Mouse (Mus musculus): ENCODE data around the gene Kdm4a.

The Kdm4a gene

DNA sequence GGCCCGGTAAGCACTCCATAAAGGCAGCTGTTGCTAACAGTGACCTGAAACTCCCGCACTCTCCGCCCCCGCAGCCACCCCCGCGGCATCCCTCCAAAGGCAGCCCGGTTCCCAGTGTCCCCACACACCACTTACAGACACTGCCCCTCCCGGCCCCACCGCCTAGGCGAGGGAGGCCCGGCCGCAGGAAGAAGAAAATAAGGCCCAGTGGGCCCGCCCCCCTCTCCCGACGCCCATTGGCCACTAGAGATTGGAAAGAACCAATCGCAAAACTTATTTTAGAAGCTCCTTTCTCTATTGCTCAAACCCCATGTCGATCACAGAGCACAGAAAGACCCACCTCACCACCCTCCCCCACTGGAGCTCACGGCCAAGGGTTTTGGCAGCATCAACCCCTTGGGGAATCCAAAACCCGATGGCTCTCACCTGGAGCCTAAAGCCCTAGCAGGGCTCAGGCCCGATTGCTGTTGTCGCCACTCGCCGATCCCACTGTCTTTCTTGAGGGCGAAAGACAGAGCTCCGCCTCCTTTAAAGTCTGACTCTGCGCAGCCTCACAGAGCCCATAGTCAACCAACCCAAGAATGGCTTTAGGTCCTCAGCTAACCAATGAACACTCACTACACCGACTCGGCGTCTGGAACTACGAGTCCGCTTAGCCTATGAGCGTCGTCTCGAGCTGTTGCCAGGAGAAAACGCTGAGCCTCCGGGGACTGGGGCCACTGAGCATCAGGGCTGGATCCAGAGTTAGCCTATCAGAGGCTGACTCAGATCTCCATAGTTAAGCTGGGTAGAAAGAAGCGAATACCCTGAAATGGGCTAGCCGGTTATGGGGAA lies at the start of gene Kdm4a:
TSS of gene Kdm4a (minus strand) at position 577 of the 834 bp plus-strand sequence.
- DNase-seq (ENCODE audit: low spot score) = peak; percentile 98

DNA sequence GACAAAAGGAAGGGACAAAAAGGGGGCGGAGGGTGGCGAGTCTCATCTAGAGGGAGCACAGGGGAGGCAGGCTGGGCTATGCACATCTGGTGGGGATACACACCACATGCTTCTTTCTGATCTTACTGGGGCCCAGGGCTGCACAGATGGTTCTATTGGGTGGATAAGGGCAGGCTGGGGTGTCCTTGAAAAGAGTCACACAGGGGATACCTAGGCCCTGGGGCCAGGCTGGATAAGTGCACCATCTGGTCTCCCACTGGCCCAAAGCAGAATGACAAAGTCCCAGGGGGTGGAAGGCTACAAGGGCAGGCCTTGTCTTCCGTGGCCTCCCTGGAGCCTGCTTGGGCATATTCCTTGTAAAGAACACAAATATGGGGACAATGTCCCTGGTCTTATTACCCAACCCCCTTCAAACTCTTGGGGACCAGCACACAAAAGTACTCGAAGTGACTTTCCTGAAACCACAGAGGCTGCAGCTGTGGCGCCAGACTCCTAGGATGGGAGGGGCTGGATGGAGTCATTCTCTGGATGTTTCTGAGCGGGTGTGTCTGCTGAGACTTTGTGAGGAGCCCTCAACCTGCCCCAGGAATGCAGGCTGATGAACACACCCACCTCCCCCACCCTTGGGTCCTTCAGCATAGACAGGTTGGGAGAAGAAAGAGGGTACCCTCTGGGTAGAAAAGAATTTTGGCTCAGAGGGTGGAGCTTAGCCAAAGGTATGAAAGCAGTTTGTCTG lies 49.4 kb upstream of the Kdm4a start:
- no peak for DNase-seq (ENCODE audit: low spot score)

DNA sequence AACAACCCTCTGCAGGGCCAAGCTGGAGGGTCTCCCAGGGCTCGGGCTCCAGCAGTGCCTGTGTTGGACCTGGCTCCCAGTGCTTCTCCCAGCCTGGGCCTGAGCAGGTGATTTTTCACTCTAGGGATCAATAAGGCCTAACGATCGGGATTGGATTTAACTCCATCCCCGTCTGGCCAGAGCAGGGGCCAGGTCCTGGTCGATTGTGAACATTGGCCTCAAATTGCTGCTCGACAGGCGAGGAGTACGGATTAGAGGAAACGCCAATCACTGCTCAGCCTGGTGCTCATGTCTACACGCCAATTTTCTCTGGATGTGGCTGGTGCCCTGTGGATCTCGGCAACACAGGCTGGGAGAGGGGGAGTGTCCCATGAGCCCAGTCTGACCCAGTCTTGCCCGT lies 47.6 kb upstream of the Kdm4a start:
- DNase-seq (ENCODE audit: low spot score) = no peak

DNA sequence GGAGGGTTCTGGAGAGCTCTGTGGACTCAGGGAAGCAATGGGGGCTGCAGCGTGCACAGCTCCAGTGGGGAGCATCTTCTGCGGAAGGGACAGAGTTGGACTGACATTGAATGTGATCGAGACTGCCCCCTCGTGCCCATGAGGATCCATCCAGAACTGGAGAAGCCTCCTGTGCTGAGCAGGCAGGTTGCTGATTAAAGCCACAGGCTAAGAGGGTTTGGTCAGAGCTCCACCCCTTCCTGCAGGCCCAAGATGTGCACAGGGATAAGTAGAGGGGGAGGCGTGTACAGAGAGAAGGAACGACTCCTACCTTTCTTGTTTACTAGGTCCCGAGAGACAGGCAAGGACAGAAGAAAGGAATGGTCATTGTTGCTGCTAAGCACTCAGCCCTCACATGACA lies 41.4 kb upstream of the Kdm4a start:
- no peak for DNase-seq (ENCODE audit: low spot score)

DNA sequence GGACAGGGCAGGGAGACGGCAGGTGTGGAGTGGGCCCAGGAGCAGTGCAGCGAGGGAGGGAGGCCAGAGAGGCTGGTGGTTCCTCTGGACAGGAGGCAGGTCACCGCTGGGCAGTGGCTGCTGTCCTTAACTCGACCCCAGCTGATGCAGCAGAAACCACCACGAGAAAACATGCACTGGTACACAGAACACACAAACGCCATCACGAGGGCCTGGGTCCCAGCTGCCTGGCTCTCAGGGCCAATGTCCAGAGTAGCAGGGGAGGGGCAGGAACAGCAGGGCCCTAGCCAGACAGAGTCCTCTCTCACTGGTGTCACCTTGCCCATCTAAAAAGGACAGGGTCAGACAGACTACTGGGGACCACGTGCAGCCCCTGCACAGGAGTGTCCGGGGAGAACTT lies 40.9 kb upstream of the Kdm4a start:
- DNase-seq (ENCODE audit: low spot score) = no peak

DNA sequence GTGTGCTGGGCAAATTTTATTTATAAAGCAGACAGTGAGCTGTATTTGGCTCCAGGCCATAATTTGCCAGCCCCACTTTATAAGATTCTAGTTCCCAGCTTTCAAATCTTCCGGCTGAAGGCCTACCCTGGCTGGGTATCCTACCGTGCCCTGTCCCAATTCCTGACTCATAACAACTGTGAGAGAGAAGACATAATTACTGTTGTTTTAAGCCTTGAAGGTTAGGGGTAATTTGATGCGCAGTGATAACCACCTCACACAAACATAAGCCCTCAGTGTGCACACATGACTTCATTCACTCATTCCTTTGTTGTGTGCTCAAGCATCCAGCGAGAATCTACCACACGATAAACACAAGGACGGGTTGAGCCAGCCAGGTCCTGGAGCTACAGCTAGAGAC lies 39.6 kb upstream of the Kdm4a start:
- no peak for DNase-seq (ENCODE audit: low spot score)

DNA sequence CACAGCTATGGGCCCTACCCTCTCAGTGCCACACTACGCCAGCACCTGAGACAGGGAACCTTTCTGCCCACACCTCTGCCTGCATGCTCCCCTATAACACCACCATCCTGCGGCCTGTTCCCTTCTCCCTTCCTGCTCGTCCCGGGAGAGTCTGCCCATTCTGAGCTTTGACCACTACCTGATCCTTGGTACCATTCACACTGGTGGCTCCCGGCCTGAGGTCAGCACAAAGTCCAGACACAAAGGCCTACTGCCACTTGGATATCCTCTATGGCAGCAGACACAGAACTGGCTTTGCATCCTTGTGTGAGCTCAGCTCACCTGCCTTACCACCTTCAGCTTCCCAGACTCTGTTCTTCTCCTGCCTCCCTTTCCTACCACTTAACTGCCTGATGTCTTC lies 38.7 kb upstream of the Kdm4a start:
- DNase-seq (ENCODE audit: low spot score) = no peak

DNA sequence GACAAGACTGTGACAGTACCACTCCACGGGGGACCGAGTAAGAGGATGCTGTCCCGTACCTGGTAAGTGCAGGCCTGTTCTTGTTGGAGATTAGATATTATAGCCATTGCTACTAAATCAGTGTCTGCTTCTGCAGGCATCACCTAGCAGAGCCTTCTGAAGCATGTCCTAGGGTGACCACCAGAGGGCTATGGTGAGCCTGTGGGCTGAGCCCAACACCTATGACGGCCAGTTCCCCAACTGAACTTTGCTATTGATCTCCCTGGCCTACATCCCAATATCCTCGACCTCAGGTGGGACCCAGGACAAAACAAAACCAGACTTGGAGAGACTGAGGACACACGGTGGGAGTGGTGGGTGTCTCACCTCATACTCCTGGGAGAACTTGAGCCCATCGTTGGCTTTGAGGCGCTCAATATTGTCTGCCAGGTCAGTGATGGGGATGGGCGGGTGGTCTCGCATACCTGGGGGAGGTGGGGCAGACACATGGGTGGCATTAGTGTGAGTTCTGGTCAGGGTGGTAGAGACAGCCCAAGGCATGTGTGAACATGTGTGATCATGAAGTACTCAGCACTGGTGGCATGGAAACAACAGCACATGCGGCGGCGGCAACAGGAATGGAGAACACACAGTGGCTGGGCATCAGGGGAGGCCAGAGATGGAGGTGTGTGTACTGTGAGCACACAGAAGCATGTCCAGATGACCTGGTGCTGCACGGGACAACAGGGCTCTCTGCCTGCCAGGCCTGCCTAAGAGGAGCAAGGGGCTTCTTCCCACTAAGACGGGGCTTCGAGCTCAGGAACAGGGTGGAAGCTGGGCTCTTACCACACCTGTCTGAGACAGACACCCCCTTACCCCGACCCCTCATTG lies 37.1 kb upstream of the Kdm4a start:
- DNase-seq (ENCODE audit: low spot score) = peak; percentile 38

DNA sequence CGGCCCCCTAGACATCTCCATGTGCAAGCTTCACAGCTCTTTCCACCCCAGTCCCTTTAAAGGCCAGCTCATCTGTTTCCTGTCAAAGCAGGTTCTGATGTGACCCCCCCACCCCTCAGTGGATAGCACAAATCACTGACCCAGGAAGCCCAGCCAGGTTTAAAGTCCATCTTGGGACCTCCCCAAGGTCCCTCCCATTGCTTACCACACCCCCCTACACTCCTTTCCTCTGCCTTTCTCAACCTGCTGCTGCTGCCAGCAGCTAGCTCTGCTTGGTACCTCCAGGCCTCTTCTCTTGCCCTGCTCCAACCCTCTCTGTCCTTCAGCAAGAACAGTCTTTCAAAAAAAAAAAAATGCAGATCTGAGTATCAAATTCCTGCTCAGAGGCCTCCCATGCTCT lies 35.0 kb upstream of the Kdm4a start:
- DNase-seq (ENCODE audit: low spot score) = no peak

DNA sequence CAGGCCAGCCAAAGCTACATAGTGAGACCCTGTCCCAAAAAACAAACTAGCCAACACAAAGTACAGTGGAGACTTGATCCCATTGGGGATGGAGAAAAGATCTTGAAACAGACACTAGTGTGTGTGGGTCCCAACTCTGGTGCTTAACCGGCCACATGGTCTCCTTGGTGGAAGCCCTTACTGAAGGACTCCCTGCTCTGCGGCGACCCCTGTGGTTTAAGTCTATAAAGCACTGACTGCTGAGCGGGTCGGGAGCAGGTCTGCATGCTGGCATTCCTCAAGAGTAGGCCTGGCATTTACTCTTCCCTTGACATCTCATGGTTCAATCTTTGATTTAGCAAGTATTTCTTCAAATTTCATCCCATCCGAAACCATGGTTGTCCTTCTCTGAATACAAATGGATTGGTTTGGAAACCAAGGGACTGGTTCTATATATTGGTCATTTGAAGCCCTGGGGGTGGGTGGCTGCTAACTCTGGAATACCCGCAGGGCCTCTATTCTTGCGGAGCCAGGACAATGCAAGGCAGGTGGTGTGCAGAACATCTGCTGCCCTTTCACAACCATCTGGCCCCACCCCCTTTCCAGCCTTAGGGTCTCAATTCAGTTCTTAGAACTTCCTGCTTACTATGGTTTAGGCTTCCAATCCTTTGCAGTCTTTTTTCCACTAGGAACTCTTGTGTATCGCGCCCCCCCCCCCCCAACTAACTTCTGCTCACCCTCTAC lies 27.2 kb upstream of the Kdm4a start:
- no peak for DNase-seq (ENCODE audit: low spot score)

DNA sequence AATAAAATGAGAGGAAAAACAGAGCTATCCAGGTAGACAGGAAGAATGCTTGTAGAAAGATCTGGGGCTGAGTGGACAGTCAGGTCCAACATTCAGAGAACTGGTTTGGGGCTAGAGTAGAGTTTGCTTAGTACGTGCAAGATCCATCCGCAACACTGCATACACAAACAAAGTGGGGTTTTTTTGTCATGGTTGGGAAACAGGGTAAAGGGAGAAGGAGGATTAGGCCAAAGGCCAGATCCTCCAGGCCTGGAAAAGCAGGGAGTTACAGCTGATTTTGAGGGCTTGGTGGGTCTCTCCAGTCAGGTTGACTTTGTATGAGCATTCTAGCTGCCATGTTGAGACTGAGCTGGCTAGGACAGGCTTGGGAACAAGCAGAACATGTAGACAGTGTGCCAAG lies 26.1 kb upstream of the Kdm4a start:
- peak; percentile 67 for DNase-seq (ENCODE audit: low spot score)

DNA sequence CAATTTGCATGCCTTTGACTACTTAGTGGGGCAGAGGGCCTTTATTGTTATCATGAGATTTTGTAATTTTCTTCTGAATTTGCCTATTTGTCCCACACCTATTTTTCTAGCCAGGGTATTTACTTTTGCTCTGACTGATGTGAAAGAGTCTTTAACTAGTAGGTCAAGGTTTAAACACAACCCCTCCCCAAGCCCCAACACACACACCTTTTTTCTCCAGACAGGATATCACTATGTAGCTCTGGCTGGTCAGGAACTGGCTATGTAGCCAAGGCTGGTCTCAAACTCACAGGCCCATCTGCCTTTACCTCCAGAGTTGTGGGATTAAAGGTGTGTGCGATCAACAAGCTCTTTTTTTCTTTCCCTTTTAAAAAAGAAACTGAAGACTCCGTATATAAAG lies 19.2 kb upstream of the Kdm4a start:
- no peak for DNase-seq (ENCODE audit: low spot score)

DNA sequence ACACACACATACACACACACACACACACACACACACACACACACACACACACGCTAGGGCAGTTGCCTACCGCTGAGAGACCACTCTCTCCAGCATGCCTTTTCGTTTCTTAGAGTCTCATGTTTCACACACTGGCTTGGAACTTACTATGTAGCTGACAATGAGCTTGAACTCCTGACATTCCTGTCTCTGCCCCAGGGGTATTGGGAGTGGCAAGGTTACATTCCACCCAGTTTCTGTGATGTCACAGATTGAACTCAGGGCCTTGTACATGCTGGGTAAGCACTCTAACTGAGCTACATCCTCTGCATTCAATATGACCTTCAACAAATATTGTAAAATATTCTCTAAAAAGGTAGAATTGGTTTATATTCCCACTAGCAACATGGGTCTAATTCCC lies 18.8 kb upstream of the Kdm4a start:
- no peak for DNase-seq (ENCODE audit: low spot score)

DNA sequence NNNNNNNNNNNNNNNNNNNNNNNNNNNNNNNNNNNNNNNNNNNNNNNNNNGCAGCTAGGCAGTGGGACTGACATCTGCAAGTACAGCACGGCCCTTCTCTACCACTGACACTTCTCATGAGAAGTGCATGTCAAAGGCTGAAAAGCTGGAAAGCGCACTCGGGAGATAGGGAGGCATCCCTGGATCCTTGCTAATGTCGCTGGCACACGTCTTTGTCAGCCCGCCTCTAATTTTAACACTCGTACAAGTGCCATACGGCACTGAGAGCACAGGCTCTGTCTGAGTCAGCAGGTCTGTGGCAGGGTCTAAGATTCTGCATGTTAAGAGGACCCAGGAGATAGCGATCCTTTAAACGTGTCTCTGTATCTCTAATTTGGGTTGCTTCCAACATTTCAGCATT lies 16.3 kb upstream of the Kdm4a start:
- no peak for DNase-seq (ENCODE audit: low spot score)

DNA sequence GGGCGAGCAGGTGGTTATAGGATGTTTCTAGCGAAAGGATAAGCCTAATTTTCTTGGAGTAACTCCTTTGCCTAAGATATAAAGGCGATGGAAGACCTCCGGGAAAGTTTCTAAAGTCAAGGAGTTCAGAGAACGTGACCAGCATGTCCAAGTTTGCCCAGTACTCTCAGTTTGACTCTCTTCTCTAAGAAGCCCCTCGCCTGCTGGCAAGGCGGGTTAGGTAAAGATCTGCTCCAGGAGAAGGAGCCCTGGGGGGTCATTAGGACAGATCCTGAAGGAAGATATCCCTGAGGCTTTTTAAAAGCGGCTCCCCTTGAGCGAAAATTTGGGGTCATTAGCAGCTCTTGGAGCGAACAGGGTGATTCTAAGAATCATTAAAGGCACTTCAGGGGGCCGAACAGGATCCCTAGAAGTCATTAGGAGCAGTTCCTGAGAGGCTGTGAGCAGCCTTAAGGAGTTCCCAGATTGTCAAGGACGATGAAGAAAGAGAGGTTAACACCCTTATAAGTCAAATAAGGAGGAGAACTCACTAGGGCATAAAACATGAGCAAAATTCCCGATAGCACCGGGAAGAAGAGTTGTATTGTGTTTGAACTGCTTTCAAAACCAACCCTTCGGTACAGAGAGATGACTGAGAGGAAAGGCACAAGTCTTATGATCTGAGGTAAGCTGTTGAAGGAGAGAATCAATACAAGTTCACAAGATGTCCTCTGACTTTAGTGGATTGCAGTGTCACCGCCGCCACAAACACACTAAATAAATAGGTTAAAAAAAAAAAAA lies 648 bp upstream of the Kdm4a start:
- DNase-seq (ENCODE audit: low spot score) = no peak

DNA sequence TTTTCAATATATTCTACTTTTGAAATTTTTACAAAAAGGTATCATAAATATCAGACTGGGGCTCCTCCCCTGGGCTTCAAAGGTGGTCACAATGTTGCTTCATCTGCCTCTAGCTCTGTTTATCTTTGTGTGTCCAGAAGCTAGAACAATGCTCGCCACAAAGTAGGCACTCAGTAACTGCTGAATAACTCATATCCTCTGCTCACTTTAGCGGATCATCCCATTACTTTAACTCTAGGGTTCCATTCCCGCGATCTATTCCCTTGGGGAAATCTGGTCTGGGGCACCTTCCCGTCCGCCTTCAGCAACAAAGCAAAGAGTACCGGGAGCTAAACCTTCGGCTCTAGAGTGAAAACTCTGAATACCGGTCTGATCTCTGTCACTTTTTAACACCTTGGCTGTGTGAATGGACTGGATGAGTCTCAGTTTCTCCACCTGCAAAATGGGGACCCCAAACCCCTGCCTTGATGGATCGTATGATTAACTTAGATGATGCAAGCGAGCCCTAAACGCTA lies 834 bp downstream of the Kdm4a start:
- DNase-seq (ENCODE audit: low spot score) = no peak

DNA sequence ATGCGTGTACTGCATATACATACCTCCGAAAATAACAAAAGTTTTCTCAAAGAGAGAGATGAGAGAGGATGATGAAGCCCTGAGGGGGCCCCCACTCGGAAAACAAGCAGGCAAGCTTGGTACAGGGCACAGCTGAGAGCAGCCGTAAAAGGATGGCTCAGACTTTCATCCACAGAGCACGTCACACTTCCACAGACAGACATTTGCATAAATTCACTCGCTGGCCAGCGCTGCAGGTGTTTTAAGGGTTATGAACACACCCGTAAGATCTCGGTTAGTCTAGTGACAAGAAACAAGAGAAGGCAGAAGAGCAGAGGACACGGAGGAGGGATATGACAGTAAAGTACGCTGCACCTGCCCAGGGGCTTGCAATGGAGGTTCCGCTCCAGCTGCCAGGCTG lies 7.4 kb downstream of the Kdm4a start:
- DNase-seq (ENCODE audit: low spot score) = no peak

DNA sequence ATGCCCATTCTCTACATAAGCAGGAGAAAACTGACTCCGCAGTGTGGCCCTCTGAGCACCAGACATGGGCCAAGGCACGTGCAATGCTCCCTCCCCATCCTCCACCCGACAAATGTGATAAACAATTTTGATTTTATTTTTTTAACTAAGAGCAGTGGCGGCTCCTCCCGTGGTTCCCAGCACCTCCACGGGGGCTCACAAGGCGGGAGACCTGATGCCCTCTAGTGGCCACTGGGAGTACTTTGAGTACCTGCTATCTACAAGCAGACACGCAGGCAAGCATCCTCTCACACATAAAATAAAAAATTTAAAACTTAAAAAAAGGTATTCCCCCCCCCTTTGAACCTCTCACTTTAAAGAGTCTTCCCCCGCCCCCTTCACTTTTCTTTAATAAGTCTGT lies 8.8 kb downstream of the Kdm4a start:
- peak; percentile 10 for DNase-seq (ENCODE audit: low spot score)

DNA sequence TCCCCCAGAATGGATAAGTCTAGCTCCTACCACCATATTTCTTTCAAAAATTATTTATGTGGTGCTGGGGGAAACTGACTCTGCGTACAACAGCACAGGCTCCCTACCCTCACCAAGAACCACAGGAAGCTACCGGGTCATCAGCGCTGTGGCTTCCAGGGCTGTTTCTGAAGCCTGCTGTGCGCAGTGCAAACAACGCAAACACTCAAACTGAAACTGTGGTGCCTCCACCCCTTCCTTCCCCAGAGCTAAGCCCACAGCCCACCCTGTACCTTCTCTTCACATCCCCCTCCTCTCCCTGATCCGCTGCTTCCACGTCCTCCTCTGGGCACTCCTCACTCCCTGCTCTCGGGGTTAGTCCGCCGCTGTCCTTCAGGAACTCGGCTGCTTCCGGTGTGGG lies 17.7 kb downstream of the Kdm4a start:
- no peak for DNase-seq (ENCODE audit: low spot score)

DNA sequence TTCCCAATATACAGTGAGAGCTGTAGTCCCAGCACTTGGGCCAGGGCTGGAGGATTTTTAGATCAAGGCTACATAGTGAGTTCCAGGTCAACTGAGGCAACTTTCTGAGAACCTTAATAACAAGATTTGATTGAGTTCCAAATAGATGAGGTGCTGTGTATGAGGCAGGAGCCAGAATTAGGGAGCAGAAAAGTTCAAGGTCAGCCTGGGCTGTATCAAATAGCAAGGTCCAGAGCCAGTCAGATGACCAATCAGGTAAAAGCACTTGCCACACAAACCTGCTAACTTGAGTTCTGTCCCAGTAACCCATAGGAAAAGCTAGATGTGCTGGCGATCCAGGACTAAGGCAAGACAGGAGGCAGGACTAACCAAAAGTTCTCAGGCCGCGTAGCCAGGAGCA lies 22.2 kb downstream of the Kdm4a start:
- DNase-seq (ENCODE audit: low spot score) = no peak

DNA sequence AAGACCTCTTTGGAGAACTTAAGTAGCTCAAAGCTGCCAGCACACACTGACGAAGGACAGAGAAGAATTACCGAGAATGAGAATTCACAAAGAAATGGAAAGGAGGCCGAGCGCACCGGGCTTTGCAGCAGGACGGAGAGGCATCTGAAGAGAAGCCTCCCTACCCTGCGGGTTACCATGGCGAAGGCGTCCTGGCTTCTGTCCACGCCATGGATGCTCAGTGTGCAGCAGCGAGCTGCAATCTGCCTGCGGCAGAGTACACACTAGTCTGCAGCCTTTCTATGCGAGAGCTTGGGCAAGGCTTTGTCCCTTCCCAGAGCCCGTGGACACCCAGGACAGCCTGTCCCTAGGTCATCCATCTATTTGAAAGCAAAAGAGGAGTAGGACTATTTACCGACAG lies 23.3 kb downstream of the Kdm4a start:
- no peak for DNase-seq (ENCODE audit: low spot score)

All from adipocyte (in vitro differentiated cells).